8 mouse cellular contexts compared by ENCODE assay signal in the genomic region with DNA sequence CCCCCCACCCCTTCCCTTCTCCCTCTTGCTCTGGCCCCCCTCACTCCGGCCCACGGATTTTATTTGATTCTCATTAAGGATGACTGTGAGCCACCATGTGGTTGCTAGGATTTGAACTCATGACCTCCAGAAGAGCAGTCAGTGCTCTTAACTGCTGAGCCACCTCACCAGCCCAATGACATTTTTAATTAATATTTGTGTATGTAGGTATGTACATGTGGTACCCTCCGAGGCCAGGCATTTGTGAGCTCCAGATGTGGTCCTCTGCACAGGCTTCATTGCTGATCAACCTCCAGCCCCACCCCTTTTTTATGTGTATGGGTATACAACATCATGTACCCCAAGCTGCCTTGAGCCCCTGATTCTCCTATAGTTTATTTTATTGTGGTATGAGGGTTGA. TPM values are rescaled to one million over a fixed set of nuclear protein-coding genes. Genes with fewer than 3 reads are reported as not detected.
DNase-seq lines count a peak whose midpoint lies in the region; ATAC-seq and TF ChIP-seq lines count a peak whose summit lies in the region.

No protein-coding gene starts in this region.

- H3K9me3 ChIP-seq in erythroblast, embryonic 14.5 days (ENCODE audit: control insufficient read depth, low read length), result no peaks in the 10 kb centered on the region
- H3K9me3 ChIP-seq in CH12.LX (replicated peaks; ENCODE audit: low read length), result no peaks in the 10 kb centered on the region
- no peaks in the 10 kb centered on the region for H3K9me3 ChIP-seq in forebrain, postnatal 0 days (ENCODE audit: low read length)
- no peaks in the 10 kb centered on the region for H3K9me3 ChIP-seq in liver, embryonic 13.5 days (replicated peaks)

- TF ChIP-seq CTCF in CH12.LX (conservative IDR thresholded peaks at IDR 0.05 in 1 of 2, IDR thresholded peaks at IDR 0.05 in 1 of 2; ENCODE audit: low read depth in 2 of 2, low read length in 2 of 2), result no peak
- no peak for TF ChIP-seq CTCF in forebrain, postnatal 0 days (IDR thresholded peaks at IDR 0.05; ENCODE audit: low read depth)

- DNase-seq in CH12.LX (ENCODE audit: extremely low read depth), result no peak
- DNase-seq in forebrain, postnatal 0 days, result no peak
- DNase-seq in liver, embryonic 13.5 days, result no peak
- DNase-seq in right cerebral cortex, adult 18-20 months, result no peak
- DNase-seq in adrenal gland, postnatal 36 days, result no peak
- no peak for DNase-seq in urinary bladder, postnatal 14 days (ENCODE audit: low spot score)

- H3K79me2 ChIP-seq in CH12.LX (replicated peaks; ENCODE audit: control insufficient read depth, extremely low read depth, insufficient read depth, poor library complexity, severe bottlenecking), result peaks cover 57% of the 10 kb centered on the region

- 76% methylated on average over 3 of the region's 3 CpGs for WGBS in forebrain, postnatal 0 days
- WGBS in liver, embryonic 13.5 days (ENCODE audit: insufficient replicate concordance), result 68% methylated on average over 3 of the region's 3 CpGs

- H3K27ac ChIP-seq in CH12.LX (ENCODE audit: insufficient read depth, low read depth), result no peak overlapping the region
- no peak overlapping the region for H3K27ac ChIP-seq in forebrain, postnatal 0 days (ENCODE audit: low read depth, low read length)
- peak overlapping the region; percentile 90 for H3K27ac ChIP-seq in liver, embryonic 13.5 days

- H3K36me3 ChIP-seq in erythroblast, embryonic 14.5 days (ENCODE audit: control insufficient read depth), result peaks cover 55% of the 10 kb centered on the region
- H3K36me3 ChIP-seq in CH12.LX (replicated peaks in 1 of 2; ENCODE audit: control insufficient read depth in 1 of 2, insufficient read depth in 1 of 2, low read length in 1 of 2), result peaks cover 18 to 43% of the 10 kb centered on the region in 2 experiments
- H3K36me3 ChIP-seq in forebrain, postnatal 0 days (ENCODE audit: insufficient read depth), result 0 out of 2 replicates have a peak, but pooled peaks cover 12% of the 10 kb centered on the region
- peaks cover 44% of the 10 kb centered on the region for H3K36me3 ChIP-seq in liver, embryonic 13.5 days

- ATAC-seq in erythroblast, adult 5-6 weeks (replicated peaks; ENCODE audit: low FRiP score, poor library complexity, severe bottlenecking), result no peak
- ATAC-seq in forebrain, postnatal 0 days, result no peak
- no peak for ATAC-seq in liver, embryonic 13.5 days (ENCODE audit: low read depth)

- TF ChIP-seq POLR2A in CH12.LX (IDR thresholded peaks at IDR 0.05; ENCODE audit: low read depth, low read length), result no peak

- H3K9ac ChIP-seq in CH12.LX (ENCODE audit: insufficient read depth, low read depth), result peak overlapping the region; percentile 98; the same call in 1 of the 2 replicates
- no peak overlapping the region for H3K9ac ChIP-seq in forebrain, postnatal 0 days
- peak overlapping the region; percentile 75 for H3K9ac ChIP-seq in liver, embryonic 13.5 days

- peaks cover 83% of the 10 kb centered on the region for H3K4me1 ChIP-seq in erythroblast, embryonic 14.5 days (ENCODE audit: control insufficient read depth)
- H3K4me1 ChIP-seq in CH12.LX (ENCODE audit: control insufficient read depth in 1 of 2, insufficient read depth in 2 of 2), result peaks cover 8 to 51% of the 10 kb centered on the region in 2 experiments
- peaks cover 13% of the 10 kb centered on the region; the same call in 1 of the 2 replicates for H3K4me1 ChIP-seq in forebrain, postnatal 0 days (ENCODE audit: insufficient read depth)
- H3K4me1 ChIP-seq in liver, embryonic 13.5 days (replicated peaks), result peaks cover 72% of the 10 kb centered on the region

- TF ChIP-seq EP300 in CH12.LX (IDR thresholded peaks at IDR 0.05; ENCODE audit: low read length), result no peak

- H3K4me3 ChIP-seq in erythroblast, embryonic 14.5 days (replicated peaks), result peak overlapping the region; percentile 79
- peak overlapping the region in 2 of 3 experiments; percentile 27 to 55 for H3K4me3 ChIP-seq in CH12.LX (replicated peaks in 1 of 3; ENCODE audit: low read depth in 2 of 3, low read length in 2 of 3, poor library complexity in 1 of 3)
- H3K4me3 ChIP-seq in forebrain, postnatal 0 days (ENCODE audit: low read depth, low read length), result no peak overlapping the region
- peak overlapping the region; percentile 80 for H3K4me3 ChIP-seq in liver, embryonic 13.5 days (replicated peaks)

- TF ChIP-seq RAD21 in CH12.LX (IDR thresholded peaks at IDR 0.05; ENCODE audit: low read depth, low read length), result no peak

- in situ Hi-C loops in CH12.LX (cut with MboI; ENCODE audit: low pct_ligation_motif_present, low pct_unique_long_range_greater_than_20kb, low sequenced_read_pairs), result no loop called here

- peak overlapping the region; percentile 79 for H3K4me2 ChIP-seq in CH12.LX (ENCODE audit: insufficient read depth, low read depth, poor library complexity, severe bottlenecking)
- peak overlapping the region; percentile 24 for H3K4me2 ChIP-seq in forebrain, postnatal 0 days (ENCODE audit: low read depth)
- H3K4me2 ChIP-seq in liver, embryonic 13.5 days, result peak overlapping the region; percentile 78

- no peaks in the 10 kb centered on the region for H3K27me3 ChIP-seq in erythroblast, embryonic 14.5 days (ENCODE audit: control insufficient read depth)
- H3K27me3 ChIP-seq in CH12.LX (replicated peaks), result no peaks in the 10 kb centered on the region
- H3K27me3 ChIP-seq in forebrain, postnatal 0 days (ENCODE audit: insufficient read depth, low read length), result no peaks in the 10 kb centered on the region
- no peaks in the 10 kb centered on the region for H3K27me3 ChIP-seq in liver, embryonic 13.5 days

- dilution Hi-C loops in CH12.LX (cut with MboI; ENCODE audit: extremely low pct_ligation_motif_present, extremely low pct_unique_long_range_greater_than_20kb, low sequenced_read_pairs), result no loop called here

TF ChIP-seq in CH12.LX, 34 proteins besides CTCF, POLR2A, EP300 and RAD21 (continues in another document):
- TF ChIP-seq USF2 (conservative IDR thresholded peaks at IDR 0.05; ENCODE audit: low read depth, low read length), result no peak

RNA-seq across cellular contexts. Expression of gene Rabepk, which starts 4.0 kb away (rescaled TPM):
- 0.81 and 1.1 TPM in 2 replicates for polyA plus RNA-seq in erythroblast, embryonic 14.5 days (2012)
- total RNA-seq in erythroblast, adult 5-6 weeks (2015; ENCODE audit: low replicate concordance), result 1.2 and 7.1 TPM in 2 replicates
- total RNA-seq in erythroblast, adult 5-6 weeks (2017; ENCODE audit: low replicate concordance), result 10.1 and 10.2 TPM in 2 replicates
- 80.4 and 88.4 TPM in 2 replicates for total RNA-seq in CH12.LX (2012; rRNA removed)
- total RNA-seq in CH12.LX (2014; rRNA removed), result 61.2 and 68.8 TPM in 2 replicates
- polyA plus RNA-seq in CH12.LX (2012; ENCODE audit: insufficient read length, low read depth), result 62.1 and 64.1 TPM in 2 replicates
- 15.6 and 19.4 TPM in 2 replicates for total RNA-seq in forebrain, postnatal 0 days (2014; rRNA removed)
- polyA plus RNA-seq in forebrain, postnatal 0 days (2015; fragmentation: Nextera tagmentation; extraction: Ambion mirVana), result 26.1 and 27.3 TPM in 2 replicates
- 30.6 and 31.1 TPM in 2 replicates for polyA plus RNA-seq in liver, embryonic 13.5 days (2015; fragmentation: Nextera tagmentation; extraction: Ambion mirVana)
- total RNA-seq in adrenal gland, postnatal 36 days (2021), result 10 to 100 TPM; 27.6 to 29.7 TPM

RNA-seq across cellular contexts. Expression of gene Fbxw2, which starts 22.4 kb away (rescaled TPM):
- polyA plus RNA-seq in erythroblast, embryonic 14.5 days (2012), result 3.9 and 5.1 TPM in 2 replicates
- total RNA-seq in erythroblast, adult 5-6 weeks (2015; ENCODE audit: low replicate concordance), result 104 and 121 TPM in 2 replicates
- 178 and 181 TPM in 2 replicates for total RNA-seq in erythroblast, adult 5-6 weeks (2017; ENCODE audit: low replicate concordance)
- 36.7 and 42.9 TPM in 2 replicates for total RNA-seq in CH12.LX (2012; rRNA removed)
- total RNA-seq in CH12.LX (2014; rRNA removed), result 67.8 and 76.4 TPM in 2 replicates
- 61.2 and 62.4 TPM in 2 replicates for polyA plus RNA-seq in CH12.LX (2012; ENCODE audit: insufficient read length, low read depth)
- 130 and 140 TPM in 2 replicates for total RNA-seq in forebrain, postnatal 0 days (2014; rRNA removed)
- 111 and 120 TPM in 2 replicates for polyA plus RNA-seq in forebrain, postnatal 0 days (2015; fragmentation: Nextera tagmentation; extraction: Ambion mirVana)
- polyA plus RNA-seq in liver, embryonic 13.5 days (2015; fragmentation: Nextera tagmentation; extraction: Ambion mirVana), result 57.7 and 61.5 TPM in 2 replicates
- 10 to 100 TPM; 71.5 to 71.6 TPM for total RNA-seq in adrenal gland, postnatal 36 days (2021)

RNA-seq across cellular contexts. Expression of gene Gm34653, which starts 29.1 kb away (rescaled TPM):
- not detected in 2 replicates for polyA plus RNA-seq in erythroblast, embryonic 14.5 days (2012)
- total RNA-seq in erythroblast, adult 5-6 weeks (2015; ENCODE audit: low replicate concordance), result not detected in 2 replicates
- not detected in 2 replicates for total RNA-seq in erythroblast, adult 5-6 weeks (2017; ENCODE audit: low replicate concordance)
- not detected in 2 replicates for total RNA-seq in CH12.LX (2012; rRNA removed)
- total RNA-seq in CH12.LX (2014; rRNA removed), result not detected in 2 replicates
- not detected in 2 replicates for polyA plus RNA-seq in CH12.LX (2012; ENCODE audit: insufficient read length, low read depth)
- 0.08 and 0.24 TPM in 2 replicates for total RNA-seq in forebrain, postnatal 0 days (2014; rRNA removed)
- polyA plus RNA-seq in forebrain, postnatal 0 days (2015; fragmentation: Nextera tagmentation; extraction: Ambion mirVana), result 0.15 TPM in 1 of 2 replicates, not detected in the other
- polyA plus RNA-seq in liver, embryonic 13.5 days (2015; fragmentation: Nextera tagmentation; extraction: Ambion mirVana), result 0.08 TPM in 1 of 2 replicates, not detected in the other
- not detected for total RNA-seq in adrenal gland, postnatal 36 days (2021)

RNA-seq across cellular contexts. Expression of gene Hspa5, which starts 32.0 kb away (rescaled TPM):
- 8.1 and 12.3 TPM in 2 replicates for polyA plus RNA-seq in erythroblast, embryonic 14.5 days (2012)
- total RNA-seq in erythroblast, adult 5-6 weeks (2015; ENCODE audit: low replicate concordance), result 229 and 240 TPM in 2 replicates
- 904 and 907 TPM in 2 replicates for total RNA-seq in erythroblast, adult 5-6 weeks (2017; ENCODE audit: low replicate concordance)
- total RNA-seq in CH12.LX (2012; rRNA removed), result 866 and 1,326 TPM in 2 replicates
- total RNA-seq in CH12.LX (2014; rRNA removed), result 1,168 and 1,315 TPM in 2 replicates
- 791 and 827 TPM in 2 replicates for polyA plus RNA-seq in CH12.LX (2012; ENCODE audit: insufficient read length, low read depth)
- 243 and 295 TPM in 2 replicates for total RNA-seq in forebrain, postnatal 0 days (2014; rRNA removed)
- polyA plus RNA-seq in forebrain, postnatal 0 days (2015; fragmentation: Nextera tagmentation; extraction: Ambion mirVana), result 292 and 294 TPM in 2 replicates
- 533 and 680 TPM in 2 replicates for polyA plus RNA-seq in liver, embryonic 13.5 days (2015; fragmentation: Nextera tagmentation; extraction: Ambion mirVana)
- total RNA-seq in adrenal gland, postnatal 36 days (2021), result 100 to 1,000 TPM; 651 to 795 TPM

RNA-seq across cellular contexts. Expression of gene Gapvd1, which starts 48.7 kb away (rescaled TPM):
- polyA plus RNA-seq in erythroblast, embryonic 14.5 days (2012), result 3.0 and 5.0 TPM in 2 replicates
- total RNA-seq in erythroblast, adult 5-6 weeks (2015; ENCODE audit: low replicate concordance), result 308 and 329 TPM in 2 replicates
- total RNA-seq in erythroblast, adult 5-6 weeks (2017; ENCODE audit: low replicate concordance), result 761 and 1,292 TPM in 2 replicates
- total RNA-seq in CH12.LX (2012; rRNA removed) (47.0 and 54.6 TPM in 2 replicates), CH12.LX (2014; rRNA removed) (45.1 and 50.5 TPM in 2 replicates)
- 63.1 and 71.3 TPM in 2 replicates for polyA plus RNA-seq in CH12.LX (2012; ENCODE audit: insufficient read length, low read depth)
- total RNA-seq in forebrain, postnatal 0 days (2014; rRNA removed), result 106 and 108 TPM in 2 replicates
- polyA plus RNA-seq in forebrain, postnatal 0 days (2015; fragmentation: Nextera tagmentation; extraction: Ambion mirVana), result 59.4 and 94.1 TPM in 2 replicates
- 75.0 and 86.9 TPM in 2 replicates for polyA plus RNA-seq in liver, embryonic 13.5 days (2015; fragmentation: Nextera tagmentation; extraction: Ambion mirVana)
- total RNA-seq in adrenal gland, postnatal 36 days (2021), result 10 to 100 TPM; 57.9 to 62.0 TPM

Comparison
In these comparisons a context has a peak if more than half of its experiments do, and no peak if none do; other contexts are left out.
1. H3K4me2 ChIP-seq: peak in every context shown above with its lines; median percentile 79 in CH12.LX; 78 in liver, embryonic 13.5 days; 24 in forebrain, postnatal 0 days.